16 mouse cellular contexts compared by ENCODE assay signal in the genomic region with DNA sequence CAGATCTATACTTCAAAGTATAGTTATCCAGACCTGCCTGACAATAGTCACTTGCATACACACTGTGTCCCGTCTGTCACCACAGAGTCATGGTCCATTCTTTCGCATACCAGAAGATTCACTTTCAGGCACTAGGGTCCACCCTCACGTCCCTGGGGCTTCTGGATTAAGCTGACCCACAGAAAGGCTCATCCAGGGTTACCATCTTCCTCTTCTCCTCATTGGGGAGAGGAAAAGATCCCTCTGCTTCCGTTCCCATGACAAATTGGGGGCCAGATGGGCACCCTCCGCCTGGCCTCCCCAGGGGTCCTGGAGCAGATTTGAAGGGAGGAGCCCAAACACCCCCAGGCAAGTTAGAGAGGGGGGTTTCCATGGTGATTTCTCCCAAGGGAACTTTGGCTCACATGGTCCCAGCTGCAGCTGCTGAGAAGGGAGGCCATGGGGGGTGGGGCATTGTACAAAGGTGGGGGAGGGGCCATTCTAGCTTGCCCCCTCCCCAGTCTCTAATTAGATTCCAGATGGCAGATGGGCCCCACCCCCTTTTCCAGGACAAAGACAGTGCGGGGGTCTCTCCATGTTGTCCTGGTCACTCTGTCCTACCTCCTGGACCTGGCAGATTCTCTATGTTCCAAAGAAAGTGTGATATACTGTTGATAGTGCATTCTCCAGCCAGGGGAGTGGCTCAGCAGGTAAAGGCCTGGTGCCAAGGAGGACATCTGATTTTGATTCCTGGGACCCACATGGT. TPM values are rescaled to one million over a fixed set of nuclear protein-coding genes. Genes with fewer than 3 reads are reported as not detected.
DNase-seq lines count a peak whose midpoint lies in the region; ATAC-seq lines count a peak whose summit lies in the region.
"Had no signal": no experiment of that assay in that cellular context is flagged by ENCODE, and none has a peak within 500 bp of the region (broad histone marks: within the 10 kb centered on the region; RNA-seq: fewer than 3 reads in every experiment).

No protein-coding gene starts in this region.

- 20% methylated on average over 6 of the region's 6 CpGs for WGBS in neural tube, embryonic 15.5 days

- DNase-seq in cerebellum, adult 9-10 months, result peak; percentile 57
- DNase-seq in cerebellum, adult 11 months, result no peak
- DNase-seq in neural tube, embryonic 10.5 days (ENCODE audit: extremely low spot score, low spot score), result peak; percentile 35
- peak; percentile 73 for DNase-seq in mesoderm, embryonic 11.5 days (ENCODE audit: low read depth, low spot score)
- no peak for DNase-seq in adrenal gland, postnatal 36 days
- DNase-seq in adrenal gland, postnatal 25 days, result no peak
- no peak for DNase-seq in adrenal gland, adult 8-10 months
- DNase-seq: heart, adult 2 months; lung, postnatal 14 days; thymus, adult 18-20 months had no signal

- peaks cover 45% of the 10 kb centered on the region for H3K36me3 ChIP-seq in neural tube, embryonic 15.5 days
- H3K36me3 ChIP-seq: embryonic facial prominence, embryonic 12.5 days had no signal

- no peak overlapping the region for H3K4me2 ChIP-seq in neural tube, embryonic 15.5 days
- H3K4me2 ChIP-seq: embryonic facial prominence, embryonic 12.5 days had no signal

- no peak overlapping the region for H3K27ac ChIP-seq in neural tube, embryonic 15.5 days (replicated peaks)
- H3K27ac ChIP-seq: embryonic facial prominence, embryonic 12.5 days; heart, adult 2 months; kidney, postnatal 0 days had no signal

- H3K4me1 ChIP-seq in neural tube, embryonic 15.5 days, result peaks cover 22% of the 10 kb centered on the region

- H3K9me3 ChIP-seq in neural tube, embryonic 15.5 days (replicated peaks), result no peaks in the 10 kb centered on the region
- H3K9me3 ChIP-seq: embryonic facial prominence, embryonic 12.5 days had no signal

- H3K9ac ChIP-seq in neural tube, embryonic 15.5 days (replicated peaks), result no peak overlapping the region
- H3K9ac ChIP-seq: embryonic facial prominence, embryonic 12.5 days had no signal

- H3K4me3 ChIP-seq in neural tube, embryonic 15.5 days (replicated peaks), result no peak overlapping the region
- H3K4me3 ChIP-seq: embryonic facial prominence, embryonic 12.5 days; heart, adult 2 months had no signal

- H3K27me3 ChIP-seq in neural tube, embryonic 15.5 days (replicated peaks), result no peaks in the 10 kb centered on the region
- H3K27me3 ChIP-seq: embryonic facial prominence, embryonic 12.5 days had no signal

- no peak for ATAC-seq in neural tube, embryonic 15.5 days (ENCODE audit: low FRiP score)

RNA-seq across cellular contexts. Expression of gene Elavl3, which starts 16.4 kb away (rescaled TPM):
- polyA plus RNA-seq in neural tube, embryonic 15.5 days (2015; fragmentation: Nextera tagmentation; extraction: Ambion mirVana), result 67.4 and 96.9 TPM in 2 replicates
- 1 to 10 TPM; 1.1 to 2.0 TPM for total RNA-seq in adrenal gland, postnatal 36 days (2021)
- 0.90 and 2.9 TPM in 2 replicates for total RNA-seq in adrenal gland, postnatal 25 days (2021)
- 1 to 10 TPM; 1.8 to 4.6 (median 2.9) TPM for total RNA-seq in adrenal gland, adult 8-10 months (2022)
- total RNA-seq: hematopoietic stem cell, adult 5-6 weeks; liver, adult 2 months had no signal
- polyA plus RNA-seq: liver, adult 2 months had no signal

RNA-seq across cellular contexts. Expression of gene Prkcsh, which starts 32.9 kb away (rescaled TPM):
- 93.8 and 99.4 TPM in 2 replicates for polyA plus RNA-seq in neural tube, embryonic 15.5 days (2015; fragmentation: Nextera tagmentation; extraction: Ambion mirVana)
- total RNA-seq in adrenal gland, postnatal 36 days (2021), result 100 to 1,000 TPM; 159 to 169 TPM
- 161 and 164 TPM in 2 replicates for total RNA-seq in adrenal gland, postnatal 25 days (2021)
- total RNA-seq in adrenal gland, adult 8-10 months (2022), result 100 to 1,000 TPM; 167 to 190 (median 180) TPM

RNA-seq across cellular contexts. Expression of gene Ccdc151, which starts 33.0 kb away (rescaled TPM):
- 4.0 and 4.5 TPM in 2 replicates for polyA plus RNA-seq in neural tube, embryonic 15.5 days (2015; fragmentation: Nextera tagmentation; extraction: Ambion mirVana)
- total RNA-seq in adrenal gland, postnatal 36 days (2021), result 1 to 10 TPM in 1 of 2 experiments, under 1 TPM in 1; 0.30 to 1.6 TPM
- 1.3 and 3.7 TPM in 2 replicates for total RNA-seq in adrenal gland, postnatal 25 days (2021)
- 1 to 10 TPM in 3 of 4 experiments, under 1 TPM in 1; 0.81 to 2.8 (median 1.4) TPM for total RNA-seq in adrenal gland, adult 8-10 months (2022)
- total RNA-seq: hematopoietic stem cell, adult 5-6 weeks had no signal

RNA-seq across cellular contexts. Expression of gene Gm49318, which starts 35.6 kb away (rescaled TPM):
- polyA plus RNA-seq in neural tube, embryonic 15.5 days (2015; fragmentation: Nextera tagmentation; extraction: Ambion mirVana), result not detected in 2 replicates
- under 1 TPM in 1 of 2 experiments, not detected in 1; 0.56 TPM for total RNA-seq in adrenal gland, postnatal 36 days (2021)
- not detected in 2 replicates for total RNA-seq in adrenal gland, postnatal 25 days (2021)
- total RNA-seq in adrenal gland, adult 8-10 months (2022), result under 1 TPM in 1 of 4 experiments, not detected in 3; 0.73 TPM
- total RNA-seq: ES-E14; hematopoietic stem cell, adult 5-6 weeks; liver, adult 2 months had no signal
- polyA plus RNA-seq: embryonic facial prominence, embryonic 12.5 days; heart, adult 2 months; kidney, postnatal 0 days; liver, adult 2 months had no signal

RNA-seq across cellular contexts. Expression of gene Zfp653, which starts 35.7 kb away (rescaled TPM):
- polyA plus RNA-seq in neural tube, embryonic 15.5 days (2015; fragmentation: Nextera tagmentation; extraction: Ambion mirVana), result 17.3 and 18.6 TPM in 2 replicates
- 10 to 100 TPM; 10.2 to 10.3 TPM for total RNA-seq in adrenal gland, postnatal 36 days (2021)
- 9.4 and 12.4 TPM in 2 replicates for total RNA-seq in adrenal gland, postnatal 25 days (2021)
- total RNA-seq in adrenal gland, adult 8-10 months (2022), result 10 to 100 TPM in 3 of 4 experiments, 1 to 10 TPM in 1; 6.9 to 15.6 (median 12.3) TPM

Comparison
In these comparisons a context has a peak if more than half of its experiments do, and no peak if none do; other contexts are left out.
1. DNase-seq: peak in cerebellum, adult 9-10 months (single experiment), neural tube, embryonic 10.5 days (single experiment) and mesoderm, embryonic 11.5 days (single experiment); none in cerebellum, adult 11 months (single experiment), adrenal gland, postnatal 36 days (0 of 2), adrenal gland, postnatal 25 days (single experiment) and adrenal gland, adult 8-10 months (single experiment).